Mouse (Mus musculus): ENCODE data around the gene Mis12. TPM values are rescaled to one million over a fixed set of nuclear protein-coding genes. Genes with fewer than 3 reads are reported as not detected.

The Mis12 gene
- polyA plus RNA-seq, 1 experiment: 15.2 TPM

GRCm38 (mm10) chr11:70977293-70977692 lies 42.1 kb upstream of the Mis12 start:
- no peak overlapping the region for H3K27ac ChIP-seq (ENCODE audit: insufficient read depth, low read length)
- H3K4me3 ChIP-seq (replicated peaks; ENCODE audit: insufficient read depth, low read depth, low read length): no peak overlapping the region
- no peaks in the 10 kb centered on the region for H3K4me1 ChIP-seq (ENCODE audit: control insufficient read depth, insufficient read depth, low read length)
- TF ChIP-seq CTCF (IDR thresholded peaks at IDR 0.05; ENCODE audit: borderline replicate concordance, insufficient read depth, low read depth, low read length) (no peak), POLR2A (IDR thresholded peaks at IDR 0.05; ENCODE audit: borderline replicate concordance, insufficient read depth, low read length) (no peak)
- H3K27me3 ChIP-seq (ENCODE audit: control insufficient read depth, insufficient read depth, low read length): no peaks in the 10 kb centered on the region
- no peak for DNase-seq
- WGBS: 85% methylated on average over 6 of the region's 6 CpGs

- WGBS: 62% methylated on average over 6 of the region's 6 CpGs
- no peak for TF ChIP-seq POLR2A (IDR thresholded peaks at IDR 0.05; ENCODE audit: borderline replicate concordance, insufficient read depth, low read length)
- TF ChIP-seq CTCF (IDR thresholded peaks at IDR 0.05; ENCODE audit: borderline replicate concordance, insufficient read depth, low read depth, low read length): no peak
- H3K4me3 ChIP-seq (replicated peaks; ENCODE audit: insufficient read depth, low read depth, low read length): no peak overlapping the region
Observed at GRCm38 (mm10) chr11:70980232-70980631, 39.2 kb upstream of the Mis12 start.

GRCm38 (mm10) chr11:70980751-70981510 lies 38.5 kb upstream of the Mis12 start:
- no peaks in the 10 kb centered on the region for H3K27me3 ChIP-seq (ENCODE audit: control insufficient read depth, insufficient read depth, low read length)
- no peaks in the 10 kb centered on the region for H3K4me1 ChIP-seq (ENCODE audit: control insufficient read depth, insufficient read depth, low read length)
- no peak for DNase-seq
- no peak overlapping the region for H3K4me3 ChIP-seq (replicated peaks; ENCODE audit: insufficient read depth, low read depth, low read length)
- WGBS: 90% methylated on average over 14 of the region's 14 CpGs
- TF ChIP-seq POLR2A (IDR thresholded peaks at IDR 0.05; ENCODE audit: borderline replicate concordance, insufficient read depth, low read length) (no peak), CTCF (IDR thresholded peaks at IDR 0.05; ENCODE audit: borderline replicate concordance, insufficient read depth, low read depth, low read length) (no peak)
- no peak overlapping the region for H3K27ac ChIP-seq (ENCODE audit: insufficient read depth, low read length)

More at GRCm38 (mm10) chr11:70980232-70980631, 39.2 kb upstream of the Mis12 start:
- H3K27me3 ChIP-seq (ENCODE audit: control insufficient read depth, insufficient read depth, low read length): no peaks in the 10 kb centered on the region
- no peaks in the 10 kb centered on the region for H3K4me1 ChIP-seq (ENCODE audit: control insufficient read depth, insufficient read depth, low read length)
- H3K27ac ChIP-seq (ENCODE audit: insufficient read depth, low read length): no peak overlapping the region
- DNase-seq: no peak

- peak overlapping the region; percentile 91 for H3K4me3 ChIP-seq (replicated peaks; ENCODE audit: insufficient read depth, low read depth, low read length)
- no peak overlapping the region for H3K27ac ChIP-seq (ENCODE audit: insufficient read depth, low read length)
- 6% methylated on average over 12 of the region's 12 CpGs for WGBS
- no peak for DNase-seq
- H3K27me3 ChIP-seq (ENCODE audit: control insufficient read depth, insufficient read depth, low read length): no peaks in the 10 kb centered on the region
- no peaks in the 10 kb centered on the region for H3K4me1 ChIP-seq (ENCODE audit: control insufficient read depth, insufficient read depth, low read length)
- TF ChIP-seq CTCF (IDR thresholded peaks at IDR 0.05; ENCODE audit: borderline replicate concordance, insufficient read depth, low read depth, low read length) (no peak), POLR2A (IDR thresholded peaks at IDR 0.05; ENCODE audit: borderline replicate concordance, insufficient read depth, low read length) (no peak)
Observed at GRCm38 (mm10) chr11:70982030-70982429, 37.4 kb upstream of the Mis12 start.

GRCm38 (mm10) chr11:70982557-70983228 lies 36.7 kb upstream of the Mis12 start, which contains the start of gene C1qbp:
Gene C1qbp (minus strand): TSS chr11:70983026.
- under 1% methylated on average over 64 of the region's 64 CpGs for WGBS

GRCm38 (mm10) chr11:71001167-71001566 lies 18.2 kb upstream of the Mis12 start:
- Histone ChIP-seq H3K27me3 (ENCODE audit: control insufficient read depth, insufficient read depth, low read length) (no peaks in the 10 kb centered on the region), H3K4me1 (ENCODE audit: control insufficient read depth, insufficient read depth, low read length) (peaks cover 3% of the 10 kb centered on the region; the same call in 1 of the 2 replicates), H3K4me3 (replicated peaks; ENCODE audit: insufficient read depth, low read depth, low read length) (no peak overlapping the region), H3K27ac (ENCODE audit: insufficient read depth, low read length) (no peak overlapping the region)
- 78% methylated on average over 4 of the region's 4 CpGs for WGBS
- no peak for TF ChIP-seq POLR2A (IDR thresholded peaks at IDR 0.05; ENCODE audit: borderline replicate concordance, insufficient read depth, low read length)
- TF ChIP-seq CTCF (IDR thresholded peaks at IDR 0.05; ENCODE audit: borderline replicate concordance, insufficient read depth, low read depth, low read length): no peak
- no peak for DNase-seq

More at GRCm38 (mm10) chr11:70982557-70983228, 36.7 kb upstream of the Mis12 start, which contains the start of gene C1qbp:
- Histone ChIP-seq H3K27me3 (ENCODE audit: control insufficient read depth, insufficient read depth, low read length) (no peaks in the 10 kb centered on the region), H3K27ac (ENCODE audit: insufficient read depth, low read length) (no peak within 1 kb of the TSS), H3K4me1 (ENCODE audit: control insufficient read depth, insufficient read depth, low read length) (no peaks in the 10 kb centered on the region), H3K4me3 (replicated peaks; ENCODE audit: insufficient read depth, low read depth, low read length) (peak within 1 kb of the TSS; percentile 91)
- TF ChIP-seq CTCF (IDR thresholded peaks at IDR 0.05; ENCODE audit: borderline replicate concordance, insufficient read depth, low read depth, low read length) (peak; percentile 84), POLR2A (IDR thresholded peaks at IDR 0.05; ENCODE audit: borderline replicate concordance, insufficient read depth, low read length) (peak; percentile 57; the same call in 1 of the 2 replicates)
- DNase-seq: peak; percentile 92 to 94

GRCm38 (mm10) chr11:71003611-71004315 lies 15.6 kb upstream of the Mis12 start:
- under 1% methylated on average over 49 of the region's 49 CpGs for WGBS
- no peak for TF ChIP-seq CTCF (IDR thresholded peaks at IDR 0.05; ENCODE audit: borderline replicate concordance, insufficient read depth, low read depth, low read length)
- no peak for TF ChIP-seq POLR2A (IDR thresholded peaks at IDR 0.05; ENCODE audit: borderline replicate concordance, insufficient read depth, low read length)
- Histone ChIP-seq H3K4me3 (replicated peaks; ENCODE audit: insufficient read depth, low read depth, low read length) (peak overlapping the region; percentile 67), H3K4me1 (ENCODE audit: control insufficient read depth, insufficient read depth, low read length) (peaks cover 3% of the 10 kb centered on the region; the same call in 1 of the 2 replicates), H3K27me3 (ENCODE audit: control insufficient read depth, insufficient read depth, low read length) (no peaks in the 10 kb centered on the region), H3K27ac (ENCODE audit: insufficient read depth, low read length) (no peak overlapping the region)
- peak in 1 of 2 experiments; percentile 15 for DNase-seq

Measured in cerebellum, adult 2 months (tissue).